Mouse (Mus musculus): ENCODE results near the gene Iffo2.
A peak's percentile ranks its signal among the peaks of the same experiment; 100 is the strongest.

Iffo2 gene

DNA sequence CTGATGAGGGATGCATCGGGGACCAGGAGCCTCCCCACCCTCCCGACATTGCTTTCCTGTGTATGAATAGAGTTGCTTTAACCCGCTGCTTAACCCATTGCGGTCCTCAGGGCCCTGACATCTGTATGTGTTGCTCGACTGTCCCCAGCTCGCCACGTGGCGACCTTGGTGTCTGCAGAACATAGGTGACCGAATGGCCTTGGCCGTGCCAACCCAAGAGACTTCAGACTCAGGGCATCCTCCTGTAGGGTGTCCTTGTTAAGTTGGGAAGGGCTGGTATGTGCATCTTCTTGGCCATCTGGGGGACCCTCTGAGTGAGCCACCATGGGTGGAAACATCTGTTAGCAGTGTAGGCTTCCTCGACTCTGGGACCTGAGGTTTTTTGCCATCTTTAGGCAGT is 74.9 kb downstream of the Iffo2 start:
- no peak for DNase-seq (ENCODE audit: extremely low spot score, low read depth, low spot score)

- no peak for DNase-seq (ENCODE audit: extremely low spot score, low read depth, low spot score)
Measured at GRCm38 (mm10) chr4:139606732-139607131, 76.4 kb downstream of the Iffo2 start.

- no peak for DNase-seq (ENCODE audit: extremely low spot score, low read depth, low spot score)
Measured at GRCm38 (mm10) chr4:139608975-139609374, 78.6 kb downstream of the Iffo2 start.

- no peak for DNase-seq (ENCODE audit: extremely low spot score, low read depth, low spot score)
Measured at GRCm38 (mm10) chr4:139610954-139611353, 80.6 kb downstream of the Iffo2 start.

GRCm38 (mm10) chr4:139611542-139611953 is 81.2 kb downstream of the Iffo2 start:
- DNase-seq (ENCODE audit: extremely low spot score, low read depth, low spot score) = no peak

- no peak for DNase-seq (ENCODE audit: extremely low spot score, low read depth, low spot score)
Measured at GRCm38 (mm10) chr4:139614524-139615260, 84.3 kb downstream of the Iffo2 start.

DNA sequence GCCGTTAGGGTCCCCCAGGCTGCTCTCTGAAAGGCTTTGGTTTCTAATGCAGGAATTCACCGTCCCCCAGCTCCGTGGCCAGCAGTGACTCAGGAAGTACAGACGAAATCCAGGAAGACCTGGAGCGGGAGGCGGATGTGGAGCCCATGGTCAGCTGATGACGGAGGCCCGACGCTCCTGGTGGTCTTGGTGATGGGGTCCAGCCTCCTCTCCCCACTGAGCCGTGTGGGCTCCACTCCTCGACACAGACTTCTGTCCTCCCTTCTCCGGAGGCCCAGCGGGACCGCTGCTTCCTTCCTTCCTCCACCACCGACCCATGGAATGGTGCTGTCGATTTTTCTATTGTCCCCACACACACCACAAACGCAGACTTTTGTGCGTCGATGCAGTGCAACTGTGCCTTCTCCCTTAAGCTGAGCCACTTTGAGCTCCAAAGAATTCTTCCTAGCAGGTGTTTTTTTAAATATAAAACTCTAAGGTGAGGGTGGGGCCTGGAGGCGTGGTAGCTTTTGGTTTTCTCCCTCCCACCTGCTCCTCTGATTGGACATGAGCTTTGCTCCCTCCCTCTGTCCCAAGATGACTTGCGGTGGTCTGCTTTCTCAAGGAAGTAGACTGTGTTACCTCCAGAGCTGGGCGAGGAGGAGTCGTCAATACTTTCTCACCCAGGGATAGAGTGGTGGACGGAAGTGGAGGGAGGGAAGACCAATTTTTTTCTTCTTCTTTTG is 86.1 kb downstream of the Iffo2 start:
- DNase-seq (ENCODE audit: extremely low spot score, low read depth, low spot score) = no peak

- no peak for DNase-seq (ENCODE audit: extremely low spot score, low read depth, low spot score)
Measured at GRCm38 (mm10) chr4:139617001-139617364, 86.6 kb downstream of the Iffo2 start.

- DNase-seq (ENCODE audit: extremely low spot score, low read depth, low spot score) = no peak
Measured at GRCm38 (mm10) chr4:139619765-139620164, 89.4 kb downstream of the Iffo2 start.

DNA sequence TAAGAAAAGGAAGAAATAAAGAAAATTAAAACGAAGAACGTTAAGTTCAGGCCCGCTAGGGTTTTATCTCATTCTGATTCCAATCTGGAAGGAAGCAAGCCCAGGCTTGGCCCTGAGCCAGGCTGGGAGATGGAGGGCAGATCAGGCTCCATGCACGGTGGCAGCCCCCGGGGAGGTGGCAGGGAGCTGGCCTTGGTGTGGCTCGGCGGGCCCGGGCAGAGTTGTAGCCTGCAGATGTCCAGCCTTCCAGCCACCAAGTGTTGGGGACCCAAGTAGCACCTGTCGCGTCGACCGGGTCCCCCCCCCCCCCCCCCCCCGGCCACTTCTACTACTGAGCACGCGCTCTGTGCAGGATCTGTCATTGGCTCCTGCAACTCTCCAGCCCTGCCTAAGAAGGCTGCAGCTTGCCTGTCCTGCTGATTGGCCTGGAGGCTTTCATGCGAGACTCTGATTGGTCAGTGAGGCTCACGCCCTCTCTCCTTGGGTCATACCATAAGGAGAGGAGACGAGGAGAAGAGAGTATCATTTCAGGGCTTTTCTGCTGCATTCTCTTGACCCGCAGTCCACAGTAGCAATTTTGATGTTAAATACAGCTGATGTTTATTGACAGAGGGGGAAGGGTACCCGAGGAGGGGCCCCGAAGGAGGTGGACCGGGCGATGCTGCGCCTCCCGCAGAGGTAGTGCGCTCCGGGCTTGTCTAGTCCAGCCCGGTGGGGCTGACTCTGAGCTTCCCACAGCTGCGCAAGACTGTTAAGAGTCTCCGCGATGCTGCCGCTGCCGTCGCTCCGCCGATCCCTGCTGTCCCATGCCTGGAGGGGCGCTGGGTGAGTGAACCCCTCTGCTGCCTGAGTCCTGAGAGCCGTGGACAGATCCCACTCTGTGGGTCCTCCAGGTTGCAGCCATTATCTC is 92.3 kb downstream of the Iffo2 start, which contains the start of gene Aldh4a1:
Gene Aldh4a1, plus strand, starts transcription at position 494 of the 910 bp plus-strand sequence.
- DNase-seq (ENCODE audit: extremely low spot score, low read depth, low spot score) = peak; percentile 92

GRCm38 (mm10) chr4:139623434-139624115 is 93.2 kb downstream of the Iffo2 start:
- no peak for DNase-seq (ENCODE audit: extremely low spot score, low read depth, low spot score)

DNA sequence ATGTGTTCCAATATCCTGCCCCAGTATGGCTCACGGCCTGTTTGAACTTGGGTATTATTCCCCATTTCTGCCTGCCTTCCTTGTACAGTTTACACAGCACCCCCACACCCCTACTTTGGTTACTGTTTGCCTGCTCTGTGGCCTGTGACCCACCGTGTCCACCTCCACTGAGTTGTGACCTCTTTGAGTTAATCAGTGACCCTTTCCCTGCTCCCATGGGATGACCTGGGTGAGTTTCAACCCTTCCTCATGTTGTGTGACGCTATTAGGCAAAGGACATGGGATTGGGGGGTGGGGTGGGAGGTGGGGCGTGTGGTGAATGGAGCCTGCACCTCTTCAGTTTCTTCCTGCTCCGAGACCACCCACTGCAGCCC is 93.8 kb downstream of the Iffo2 start:
- DNase-seq (ENCODE audit: extremely low spot score, low read depth, low spot score) = no peak

DNA sequence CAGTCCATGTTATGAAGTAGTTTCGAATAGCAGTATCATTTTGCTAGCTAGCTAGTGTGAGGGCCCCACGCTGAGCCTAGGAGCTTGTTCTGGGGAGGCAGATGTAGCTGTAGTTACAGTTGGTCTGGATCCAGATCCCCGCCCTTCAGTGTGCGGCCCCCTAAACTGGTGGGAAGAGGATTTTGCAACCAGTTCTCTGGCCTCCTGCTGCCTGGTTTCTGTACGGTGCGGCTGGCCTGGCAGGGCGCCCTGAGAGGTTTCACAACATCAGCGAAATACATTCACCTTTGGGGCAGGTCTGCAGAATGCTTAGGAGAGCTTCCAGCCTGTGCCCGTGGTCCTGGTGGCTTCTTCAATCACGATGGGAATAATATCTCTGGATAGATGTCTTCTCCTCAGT is 94.4 kb downstream of the Iffo2 start:
- DNase-seq (ENCODE audit: extremely low spot score, low read depth, low spot score) = no peak

- no peak for DNase-seq (ENCODE audit: extremely low spot score, low read depth, low spot score)
Measured at GRCm38 (mm10) chr4:139627361-139627760, 97.0 kb downstream of the Iffo2 start.

DNA sequence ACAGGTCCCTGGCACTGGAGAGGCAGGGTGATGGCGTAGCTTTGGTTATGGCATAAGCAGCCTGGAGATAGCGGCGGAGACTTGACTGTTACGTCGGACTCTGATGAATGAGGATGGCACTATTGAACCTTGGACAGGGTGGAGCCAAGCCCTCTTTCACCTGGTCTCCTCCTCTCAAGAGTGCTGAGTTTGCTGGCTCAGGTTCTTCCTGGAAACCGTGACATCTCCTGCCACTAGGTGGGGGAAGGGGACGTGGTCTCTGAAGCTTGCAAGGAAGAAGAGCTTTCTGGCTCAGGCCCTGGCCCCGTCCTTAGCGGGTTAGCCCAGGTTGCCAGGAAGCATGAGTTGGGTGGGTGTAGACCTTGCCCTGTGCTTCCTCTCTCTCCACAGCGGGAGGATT is 99.8 kb downstream of the Iffo2 start:
- no peak for DNase-seq (ENCODE audit: extremely low spot score, low read depth, low spot score)

- DNase-seq (ENCODE audit: extremely low spot score, low read depth, low spot score) = no peak
Measured at GRCm38 (mm10) chr4:139631141-139631540, 100.8 kb downstream of the Iffo2 start.

- no peak for DNase-seq (ENCODE audit: extremely low spot score, low read depth, low spot score)
Measured at GRCm38 (mm10) chr4:139631569-139632253, 101.4 kb downstream of the Iffo2 start.

GRCm38 (mm10) chr4:139632254-139632580 is 101.9 kb downstream of the Iffo2 start:
- no peak for DNase-seq (ENCODE audit: extremely low spot score, low read depth, low spot score)

GRCm38 (mm10) chr4:139636373-139636772 is 106.0 kb downstream of the Iffo2 start:
- DNase-seq (ENCODE audit: extremely low spot score, low read depth, low spot score) = no peak

DNA sequence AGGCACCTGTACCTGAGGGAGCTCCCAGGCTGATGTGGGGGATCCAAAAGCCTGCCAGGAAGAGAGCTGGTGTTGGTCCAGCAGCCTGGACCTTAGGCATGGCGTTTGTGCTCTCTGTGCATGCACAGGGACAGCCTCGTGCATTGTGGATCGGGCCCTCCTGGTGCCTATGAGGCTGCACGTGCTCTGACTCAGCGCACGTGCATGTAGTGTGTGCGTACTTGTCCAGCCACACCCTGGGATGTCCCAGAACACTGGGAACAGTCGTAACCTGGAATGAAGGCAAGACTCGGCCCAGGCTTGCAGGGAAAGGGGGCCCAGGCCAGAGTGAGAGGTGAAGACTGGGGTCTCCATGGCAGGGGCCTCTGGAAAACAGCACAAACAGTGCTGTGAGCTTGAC is 107.5 kb downstream of the Iffo2 start:
- DNase-seq (ENCODE audit: extremely low spot score, low read depth, low spot score) = no peak

Measured in hindlimb bud, embryonic 11.5 days (tissue).